Mouse (Mus musculus) heart, embryonic 11.5 days (tissue): Measurements from ENCODE around the gene Ercc2. TPM values are rescaled to one million over a fixed set of nuclear protein-coding genes. Genes with fewer than 3 reads are reported as not detected.

Experiments used
- ATAC-seq: fragments of 200-750 bp; cut with Nextera tagmentation; replicated peaks from 2 replicates; pipeline ENCODE4 v1.8.0; 2017; ENCODE audit warnings: moderate library complexity; ENCODE audit not compliant: insufficient number of reproducible peaks, low FRiP score, low TSS enrichment
- H3K27ac ChIP-seq: fragments of 300-500 bp; sonication (generic); 2 replicates; pipeline ENCODE4 v1.5.1; 2014; ENCODE audit warnings: mild to moderate bottlenecking, low read depth, low read length
- H3K27me3 ChIP-seq: fragments of 300-500 bp; sonication (generic); 2 replicates; pipeline ENCODE4 v1.6.1; 2014; ENCODE audit warnings: mild to moderate bottlenecking, low read length, mixed read lengths; ENCODE audit not compliant: control insufficient read depth, insufficient read depth
- H3K36me3 ChIP-seq: fragments of 300-500 bp; sonication (generic); 2 replicates; pipeline ENCODE4 v1.6.1; 2014; ENCODE audit warnings: mild to moderate bottlenecking, low read length, moderate library complexity, mixed read lengths; ENCODE audit not compliant: control insufficient read depth, insufficient read depth
- H3K4me1 ChIP-seq: fragments of 300-500 bp; sonication (generic); 2 replicates; pipeline ENCODE4 v1.6.1; 2014; ENCODE audit warnings: low read length; ENCODE audit not compliant: control insufficient read depth, insufficient read depth
- H3K4me2 ChIP-seq: fragments of 300-500 bp; sonication (generic); 2 replicates; pipeline ENCODE4 v1.6.1; 2014; ENCODE audit warnings: mild to moderate bottlenecking, moderate library complexity
- H3K4me3 ChIP-seq: fragments of 300-500 bp; sonication (generic); 2 replicates; pipeline ENCODE4 v1.5.1; 2014; ENCODE audit warnings: low read depth, low read length
- H3K9ac ChIP-seq: fragments of 300-500 bp; sonication (generic); 2 replicates; pipeline ENCODE4 v1.6.1; 2014; ENCODE audit warnings: mild to moderate bottlenecking, low read depth, low read length, moderate library complexity
- H3K9me3 ChIP-seq: fragments of 300-500 bp; sonication (generic); replicated peaks from 2 replicates; pipeline ENCODE4 v1.6.1; 2016; ENCODE audit warnings: low read length; ENCODE audit not compliant: control insufficient read depth
- WGBS: fragments of 180-500 bp; shearing (Covaris S2); extraction: QIAGEN DNeasy Blood & Tissue Kit; methylation state at CpG from one replicate; pipeline ENCODE4 v1.1.7; 2014; ENCODE audit not compliant: insufficient replicate concordance; 5-methylcytosine and 5-hydroxymethylcytosine counted together
- polyA plus RNA-seq: library from polyadenylated mRNA; unstranded; fragments of >200 nt; fragmentation: Nextera tagmentation; extraction: Ambion mirVana; gene quantifications from 2 replicates; pipeline ENCODE4 v1.2.1, GENCODE M21; 2014

The Ercc2 gene
- polyA plus RNA-seq, 1 experiment from 2014 or later: 6.1 TPM

DNA sequence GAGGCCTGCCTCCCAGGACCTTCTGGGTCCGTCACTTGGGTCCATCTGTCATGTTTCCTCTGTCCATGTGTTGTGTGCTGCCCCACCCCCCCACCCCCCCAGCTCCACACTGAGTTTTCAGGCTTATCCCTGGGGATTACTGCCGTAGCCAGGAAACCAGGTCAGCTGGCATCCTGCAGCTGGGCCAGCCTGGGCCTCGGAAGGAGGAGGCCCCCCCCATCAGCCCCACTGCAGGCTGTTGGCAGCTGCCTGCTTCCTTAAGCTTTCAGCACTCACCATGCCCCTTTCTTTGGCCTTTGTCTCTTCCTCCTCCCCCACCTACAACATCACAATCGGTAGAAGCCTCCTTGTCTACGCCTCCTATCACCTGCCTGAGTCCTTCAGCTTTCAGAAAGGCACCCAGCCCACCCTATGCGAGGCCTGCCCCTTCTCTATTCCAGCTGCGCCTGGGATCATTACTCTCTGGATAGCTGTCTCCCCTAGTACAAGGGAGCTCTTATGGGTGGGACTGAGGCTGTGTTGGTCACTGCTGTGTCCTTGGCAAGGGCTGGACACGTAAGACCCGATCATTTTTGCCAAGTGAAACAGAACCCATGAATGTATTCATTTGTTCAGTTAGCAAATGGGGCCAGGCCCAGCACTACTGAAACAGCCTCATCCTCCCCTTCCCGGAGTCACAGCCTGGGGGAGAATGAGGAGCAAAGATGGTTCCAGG lies 7.0 kb downstream of the Ercc2 start:
- Histone ChIP-seq H3K36me3 (peaks cover 52% of the 10 kb centered on the region), H3K9ac (no peak overlapping the region), H3K9me3 (no peaks in the 10 kb centered on the region), H3K4me3 (no peak overlapping the region), H3K4me2 (no peak overlapping the region), H3K27me3 (no peaks in the 10 kb centered on the region), H3K27ac (no peak overlapping the region), H3K4me1 (no peaks in the 10 kb centered on the region)
- WGBS: 76% methylated on average over 10 of the region's 10 CpGs
- ATAC-seq: no peak

GRCm38 (mm10) chr7:19394484-19394883 lies 12.7 kb downstream of the Ercc2 start:
- Histone ChIP-seq H3K27ac (no peak overlapping the region), H3K27me3 (0 out of 2 replicates have a peak, but pooled peaks cover 4% of the 10 kb centered on the region), H3K4me1 (0 out of 2 replicates have a peak, but pooled peaks cover 2% of the 10 kb centered on the region), H3K9ac (no peak overlapping the region), H3K36me3 (peaks cover 37% of the 10 kb centered on the region), H3K4me2 (no peak overlapping the region), H3K9me3 (no peaks in the 10 kb centered on the region), H3K4me3 (no peak overlapping the region)
- 88% methylated on average over 8 of the region's 8 CpGs for WGBS
- no peak for ATAC-seq

DNA sequence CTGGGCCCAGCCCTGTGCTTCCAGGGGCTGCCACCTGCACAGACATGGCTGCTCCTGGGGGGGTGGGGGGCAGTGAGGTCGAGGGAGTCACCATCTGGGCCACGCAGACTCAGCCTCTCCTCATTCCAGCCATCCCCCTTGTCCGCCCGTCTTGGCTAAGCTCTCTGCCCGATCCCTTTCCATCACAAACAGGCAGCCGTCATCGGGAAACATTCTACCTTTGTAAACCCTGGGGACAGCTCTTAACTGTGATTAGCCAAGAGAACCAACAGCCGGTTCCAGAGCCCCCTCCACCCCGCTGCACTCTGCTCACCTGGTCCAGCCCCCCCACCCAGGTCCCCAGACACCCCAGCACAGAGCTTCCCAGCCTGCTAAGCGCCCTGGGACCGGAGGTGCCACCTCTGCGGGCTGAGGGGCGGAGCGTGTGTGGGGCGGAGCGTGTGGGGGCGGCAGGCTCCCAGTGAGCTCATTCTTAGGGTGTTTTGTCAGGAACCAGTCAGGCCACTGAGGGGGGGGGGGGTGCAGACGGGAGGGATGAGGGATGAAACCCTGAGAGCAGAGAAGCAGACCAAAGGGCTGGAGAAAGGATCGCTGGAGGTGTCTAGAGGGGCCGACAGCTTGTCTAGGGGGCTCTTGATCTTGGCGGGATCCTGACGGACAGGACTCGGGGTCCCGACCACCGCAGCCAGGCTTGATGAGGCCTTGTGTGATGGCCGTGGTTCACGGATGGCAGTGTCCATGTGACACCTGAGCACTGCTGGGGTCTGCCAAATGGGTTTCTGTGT lies 17.9 kb downstream of the Ercc2 start:
- H3K27me3 ChIP-seq: peaks cover 42% of the 10 kb centered on the region
- H3K36me3 ChIP-seq: peaks cover 1% of the 10 kb centered on the region
- H3K4me3 ChIP-seq: peak overlapping the region; percentile 40
- peak; percentile 33; the same call in 1 of the 2 replicates for ATAC-seq
- H3K9ac ChIP-seq: peak overlapping the region; percentile 66
- no peak overlapping the region for H3K27ac ChIP-seq
- H3K4me1 ChIP-seq: 0 out of 2 replicates have a peak, but pooled peaks cover 8% of the 10 kb centered on the region
- H3K9me3 ChIP-seq: peaks cover 5% of the 10 kb centered on the region
- 2% methylated on average over 26 of the region's 27 CpGs for WGBS
- peak overlapping the region; percentile 78 for H3K4me2 ChIP-seq

GRCm38 (mm10) chr7:19400946-19401345 lies 19.1 kb downstream of the Ercc2 start:
- Histone ChIP-seq H3K9me3 (peaks cover 5% of the 10 kb centered on the region), H3K4me1 (0 out of 2 replicates have a peak, but pooled peaks cover 8% of the 10 kb centered on the region), H3K36me3 (no peaks in the 10 kb centered on the region; the same call in 1 of the 2 replicates), H3K9ac (no peak overlapping the region), H3K27ac (no peak overlapping the region), H3K4me2 (no peak overlapping the region), H3K4me3 (no peak overlapping the region), H3K27me3 (peaks cover 45% of the 10 kb centered on the region)
- WGBS: 70% methylated on average over 4 of the region's 4 CpGs
- no peak for ATAC-seq

- H3K27ac ChIP-seq: no peak overlapping the region
- 0 out of 2 replicates have a peak overlapping the region, but pooled peaks have one; percentile 16 for H3K9ac ChIP-seq
- no peak overlapping the region for H3K4me2 ChIP-seq
- H3K4me3 ChIP-seq: no peak overlapping the region
- H3K36me3 ChIP-seq: no peaks in the 10 kb centered on the region
- ATAC-seq: no peak
- peaks cover 45% of the 10 kb centered on the region for H3K27me3 ChIP-seq
- 78% methylated on average over 9 of the region's 9 CpGs for WGBS
- H3K9me3 ChIP-seq: peaks cover 5% of the 10 kb centered on the region
- H3K4me1 ChIP-seq: 0 out of 2 replicates have a peak, but pooled peaks cover 8% of the 10 kb centered on the region
Observed at GRCm38 (mm10) chr7:19402535-19403112, 20.8 kb downstream of the Ercc2 start.

DNA sequence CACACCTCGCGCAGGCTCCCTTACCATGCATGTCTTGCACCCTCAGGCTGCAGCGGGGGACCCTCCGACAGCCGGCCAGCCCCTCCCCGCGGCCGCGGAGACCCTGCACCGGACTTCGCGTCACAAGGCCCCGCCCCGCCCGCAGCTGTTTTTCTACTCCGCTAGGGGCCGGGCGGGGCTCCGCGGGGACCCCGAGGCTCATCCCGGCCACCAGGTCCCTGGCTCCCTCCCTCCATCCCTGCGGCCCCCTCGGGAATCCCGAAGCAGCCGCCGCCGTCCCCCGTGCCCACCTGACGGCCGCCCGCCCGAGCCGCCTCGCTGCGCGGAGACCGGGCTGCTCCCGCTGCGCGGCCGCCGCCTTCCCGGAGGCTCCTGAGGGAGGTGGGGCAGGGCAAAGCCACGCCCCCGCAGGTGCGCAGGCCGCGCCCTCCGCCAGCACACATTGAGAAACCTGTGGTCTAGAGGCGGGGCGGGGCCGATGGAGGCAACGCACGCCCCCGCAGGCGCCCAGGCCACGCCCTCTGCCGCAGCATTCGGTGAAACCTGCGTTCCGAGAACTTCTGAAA lies 22.0 kb downstream of the Ercc2 start, which contains the start of gene Klc3:
Klc3 (minus strand) TSS at position 374 of the 566 bp plus-strand sequence.
- Histone ChIP-seq H3K36me3 (no peaks in the 10 kb centered on the region), H3K4me1 (0 out of 2 replicates have a peak, but pooled peaks cover 8% of the 10 kb centered on the region), H3K27ac (no peak within 1 kb of the TSS), H3K9ac (peak within 1 kb of the TSS; percentile 65), H3K4me3 (peak within 1 kb of the TSS; percentile 72), H3K4me2 (peak within 1 kb of the TSS; percentile 99), H3K9me3 (peaks cover 5% of the 10 kb centered on the region), H3K27me3 (peaks cover 45% of the 10 kb centered on the region)
- ATAC-seq: peak; percentile 65; the same call in 1 of the 2 replicates
- under 1% methylated on average over 62 of the region's 62 CpGs for WGBS

DNA sequence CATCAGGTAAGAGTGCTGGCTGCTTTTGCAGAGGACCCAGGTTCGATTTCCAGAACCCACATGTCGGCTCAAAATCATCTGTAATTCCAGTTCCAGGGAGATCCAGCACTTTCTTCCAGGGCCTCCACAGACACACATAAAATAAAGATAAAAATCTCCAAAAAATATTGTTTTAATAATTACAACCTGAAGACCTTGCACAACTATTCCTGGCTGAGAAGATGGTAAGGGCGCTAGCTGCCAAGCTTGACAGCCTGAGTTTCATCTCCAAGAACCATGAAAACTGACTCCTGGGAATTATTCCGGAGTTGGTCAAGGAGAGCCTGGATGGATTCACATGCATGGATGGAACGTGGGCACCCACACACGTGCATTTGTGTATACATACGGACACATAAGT lies 22.7 kb downstream of the Ercc2 start, which contains the start of gene Ckm:
Ckm (plus strand) TSS at position 301 of the 400 bp plus-strand sequence.
- peaks cover 41% of the 10 kb centered on the region for H3K27me3 ChIP-seq
- H3K27ac ChIP-seq: no peak within 1 kb of the TSS
- peak within 1 kb of the TSS; percentile 65 for H3K9ac ChIP-seq
- no peaks in the 10 kb centered on the region for H3K36me3 ChIP-seq
- H3K4me1 ChIP-seq: peaks cover 8% of the 10 kb centered on the region
- no peak for ATAC-seq
- peaks cover 5% of the 10 kb centered on the region for H3K9me3 ChIP-seq
- peak within 1 kb of the TSS; percentile 72 for H3K4me3 ChIP-seq
- H3K4me2 ChIP-seq: peak within 1 kb of the TSS; percentile 99
- 53% methylated on average over 7 of the region's 7 CpGs for WGBS

- Histone ChIP-seq H3K36me3 (no peaks in the 10 kb centered on the region), H3K27me3 (peaks cover 33% of the 10 kb centered on the region), H3K4me3 (no peak overlapping the region), H3K4me1 (peaks cover 14% of the 10 kb centered on the region), H3K27ac (no peak overlapping the region), H3K4me2 (peak overlapping the region; percentile 55), H3K9me3 (peaks cover 5% of the 10 kb centered on the region), H3K9ac (0 out of 2 replicates have a peak overlapping the region, but pooled peaks have one; percentile 39)
- no peak for ATAC-seq
- WGBS: 4% methylated on average over 19 of the region's 19 CpGs
Observed at GRCm38 (mm10) chr7:19405417-19405816, 23.6 kb downstream of the Ercc2 start.
